Mouse (Mus musculus): Measurements from ENCODE around the gene Rab17. TPM values are rescaled to one million over a fixed set of nuclear protein-coding genes. Genes with fewer than 3 reads are reported as not detected.

Gene Rab17
- polyA plus RNA-seq, 1 experiment, result not detected

DNA sequence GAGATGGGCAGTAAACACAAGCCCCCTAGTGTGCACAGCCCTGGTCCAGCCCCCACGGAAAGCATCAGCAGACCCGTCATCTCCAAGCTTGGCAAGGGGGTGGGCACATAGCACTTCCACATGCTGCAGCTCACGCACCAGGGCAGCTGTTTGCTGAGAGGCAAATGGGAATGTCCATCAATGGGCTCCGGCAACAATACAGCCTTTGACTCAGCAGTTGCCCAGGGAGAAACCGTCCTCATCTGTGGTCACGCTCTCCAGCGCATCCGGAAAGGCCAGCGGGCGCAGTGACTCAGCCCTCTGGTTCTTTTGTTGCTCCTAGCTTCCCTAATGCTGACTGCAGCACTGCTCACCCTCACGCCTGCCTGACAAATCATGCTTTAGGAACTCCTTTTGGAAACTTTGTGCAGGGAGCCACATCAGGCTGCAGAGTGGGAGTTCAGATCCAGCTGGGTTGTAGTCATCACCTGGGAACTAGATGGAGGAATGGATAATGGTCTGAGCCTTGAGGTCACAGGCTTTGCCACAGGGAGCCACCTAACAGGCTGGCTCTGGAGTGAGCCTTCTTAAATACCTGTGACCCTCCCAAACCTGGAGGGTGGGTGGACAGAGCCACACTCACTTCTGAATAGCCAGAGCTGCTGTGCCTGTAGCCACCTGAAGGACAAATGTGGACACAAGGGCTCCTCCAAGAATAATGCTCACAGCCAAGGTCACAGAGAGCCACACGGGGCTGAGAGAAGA, 5.6 kb upstream of the Rab17 start:
- no peak overlapping the region for H3K4me3 ChIP-seq (ENCODE audit: insufficient read depth, low read depth, low read length)
- H3K4me1 ChIP-seq (ENCODE audit: control insufficient read depth, insufficient read depth, low read length), result peaks cover 14% of the 10 kb centered on the region
- 11% methylated on average over 12 of the region's 12 CpGs for WGBS
- no peak for TF ChIP-seq POLR2A (IDR thresholded peaks at IDR 0.05; ENCODE audit: insufficient read depth, low read depth, low read length)
- no peak for TF ChIP-seq CTCF (IDR thresholded peaks at IDR 0.05; ENCODE audit: insufficient read depth, low read depth, low read length)
- peak overlapping the region; percentile 46; the same call in 1 of the 2 replicates for H3K27ac ChIP-seq (ENCODE audit: insufficient read depth, low read depth, low read length)

GRCm38 (mm10) chr1:90973574-90973911, 4.1 kb upstream of the Rab17 start:
- WGBS, result 88% methylated on average over 2 of the region's 2 CpGs
- H3K4me1 ChIP-seq (ENCODE audit: control insufficient read depth, insufficient read depth, low read length), result peaks cover 14% of the 10 kb centered on the region

GRCm38 (mm10) chr1:90972911-90973573, 3.6 kb upstream of the Rab17 start:
- Histone ChIP-seq H3K4me1 (ENCODE audit: control insufficient read depth, insufficient read depth, low read length) (peaks cover 14% of the 10 kb centered on the region), H3K27ac (ENCODE audit: insufficient read depth, low read depth, low read length) (no peak overlapping the region), H3K4me3 (ENCODE audit: insufficient read depth, low read depth, low read length) (no peak overlapping the region)
- WGBS, result 25% methylated on average over 9 of the region's 9 CpGs
- no peak for TF ChIP-seq POLR2A (IDR thresholded peaks at IDR 0.05; ENCODE audit: insufficient read depth, low read depth, low read length)
- peak; percentile 98 for TF ChIP-seq CTCF (IDR thresholded peaks at IDR 0.05; ENCODE audit: insufficient read depth, low read depth, low read length)

More at GRCm38 (mm10) chr1:90973574-90973911, 4.1 kb upstream of the Rab17 start:
- no peak overlapping the region for H3K27ac ChIP-seq (ENCODE audit: insufficient read depth, low read depth, low read length)
- no peak for TF ChIP-seq CTCF (IDR thresholded peaks at IDR 0.05; ENCODE audit: insufficient read depth, low read depth, low read length)
- TF ChIP-seq POLR2A (IDR thresholded peaks at IDR 0.05; ENCODE audit: insufficient read depth, low read depth, low read length), result no peak
- H3K4me3 ChIP-seq (ENCODE audit: insufficient read depth, low read depth, low read length), result no peak overlapping the region

DNA sequence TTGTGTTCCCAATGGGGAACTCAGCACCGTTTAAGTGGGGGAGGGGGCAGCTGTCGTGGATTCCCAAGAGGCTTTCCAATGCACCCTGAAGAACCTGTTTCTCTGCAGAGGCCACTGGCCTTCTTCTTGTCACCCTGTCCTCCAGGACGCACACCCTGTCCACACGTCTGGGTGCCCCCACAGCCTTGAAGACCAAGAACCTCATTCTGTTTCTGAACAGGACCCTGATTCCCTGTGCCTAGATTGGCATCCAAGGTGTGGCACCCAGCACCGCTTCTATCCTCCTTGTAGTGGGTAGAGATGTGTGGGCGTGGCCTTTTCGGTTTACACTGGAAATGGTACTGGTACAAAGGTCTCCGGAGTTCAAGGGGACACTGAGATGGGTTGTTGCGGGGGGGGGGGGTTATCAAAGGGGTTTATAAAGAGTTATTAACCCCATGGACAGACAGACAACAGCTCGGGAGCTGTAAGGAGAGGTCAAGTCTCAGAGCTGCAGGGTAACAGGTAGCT, 475 bp upstream of the Rab17 start:
- Histone ChIP-seq H3K27ac (ENCODE audit: insufficient read depth, low read depth, low read length) (no peak overlapping the region), H3K4me1 (ENCODE audit: control insufficient read depth, insufficient read depth, low read length) (peaks cover 6% of the 10 kb centered on the region), H3K4me3 (ENCODE audit: insufficient read depth, low read depth, low read length) (no peak overlapping the region)
- WGBS, result 86% methylated on average over 10 of the region's 10 CpGs
- TF ChIP-seq CTCF (IDR thresholded peaks at IDR 0.05; ENCODE audit: insufficient read depth, low read depth, low read length) (no peak), POLR2A (IDR thresholded peaks at IDR 0.05; ENCODE audit: insufficient read depth, low read depth, low read length) (no peak)

DNA sequence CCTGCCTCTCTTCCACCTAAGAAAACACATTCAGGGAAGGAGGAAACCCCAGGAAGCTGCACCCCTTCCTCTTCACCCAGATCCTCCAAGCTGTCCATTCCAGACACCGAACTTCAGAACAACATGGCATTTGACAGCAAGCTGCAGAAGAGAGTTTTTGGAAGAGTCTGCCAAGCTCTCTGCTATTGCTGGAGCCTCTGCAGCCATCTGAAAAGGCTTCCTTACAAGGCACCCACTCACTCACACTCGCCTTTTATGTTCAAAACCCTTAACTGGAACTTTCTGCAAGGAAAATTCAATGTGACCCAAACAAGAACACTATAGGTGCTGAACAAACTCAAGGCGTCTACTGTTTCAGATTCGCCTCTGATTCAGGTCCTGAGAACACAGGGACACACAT, 812 bp downstream of the Rab17 start:
- H3K4me1 ChIP-seq (ENCODE audit: control insufficient read depth, insufficient read depth, low read length), result peaks cover 3% of the 10 kb centered on the region
- H3K4me3 ChIP-seq (ENCODE audit: insufficient read depth, low read depth, low read length), result no peak overlapping the region
- WGBS, result 64% methylated on average over 4 of the region's 4 CpGs
- no peak for TF ChIP-seq POLR2A (IDR thresholded peaks at IDR 0.05; ENCODE audit: insufficient read depth, low read depth, low read length)
- TF ChIP-seq CTCF (IDR thresholded peaks at IDR 0.05; ENCODE audit: insufficient read depth, low read depth, low read length), result no peak
- no peak overlapping the region for H3K27ac ChIP-seq (ENCODE audit: insufficient read depth, low read depth, low read length)

DNA sequence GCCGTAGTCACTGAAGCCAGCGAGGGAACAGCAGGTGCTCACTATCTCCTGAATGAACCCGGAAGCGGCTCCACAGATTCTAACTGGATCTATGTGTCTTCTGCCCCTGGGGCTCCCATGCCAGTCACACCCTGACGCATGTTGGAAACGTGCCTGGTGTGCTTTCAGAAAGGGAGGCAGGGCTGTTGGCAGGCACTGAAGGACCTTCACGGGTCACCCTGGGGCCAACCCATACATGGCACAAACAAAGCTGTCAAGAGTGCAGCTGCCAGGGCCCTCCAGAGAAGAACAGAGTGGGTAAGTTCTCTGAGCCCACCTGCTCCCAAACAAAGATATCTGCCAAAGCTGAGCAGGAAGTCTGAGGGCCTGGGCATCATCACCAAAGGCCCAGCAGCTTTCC, 1.9 kb downstream of the Rab17 start:
- Histone ChIP-seq H3K4me1 (ENCODE audit: control insufficient read depth, insufficient read depth, low read length) (no peaks in the 10 kb centered on the region; the same call in 1 of the 2 replicates), H3K4me3 (ENCODE audit: insufficient read depth, low read depth, low read length) (no peak overlapping the region), H3K27ac (ENCODE audit: insufficient read depth, low read depth, low read length) (no peak overlapping the region)
- WGBS, result 54% methylated on average over 7 of the region's 7 CpGs
- TF ChIP-seq CTCF (IDR thresholded peaks at IDR 0.05; ENCODE audit: insufficient read depth, low read depth, low read length) (no peak), POLR2A (IDR thresholded peaks at IDR 0.05; ENCODE audit: insufficient read depth, low read depth, low read length) (no peak)

GRCm38 (mm10) chr1:90962994-90963393, 6.5 kb downstream of the Rab17 start:
- Histone ChIP-seq H3K27ac (ENCODE audit: insufficient read depth, low read depth, low read length) (no peak overlapping the region), H3K4me1 (ENCODE audit: control insufficient read depth, insufficient read depth, low read length) (no peaks in the 10 kb centered on the region; the same call in 1 of the 2 replicates), H3K4me3 (ENCODE audit: insufficient read depth, low read depth, low read length) (no peak overlapping the region)
- TF ChIP-seq POLR2A (IDR thresholded peaks at IDR 0.05; ENCODE audit: insufficient read depth, low read depth, low read length) (no peak), CTCF (IDR thresholded peaks at IDR 0.05; ENCODE audit: insufficient read depth, low read depth, low read length) (no peak)
- WGBS, result 42% methylated on average over 3 of the region's 3 CpGs

DNA sequence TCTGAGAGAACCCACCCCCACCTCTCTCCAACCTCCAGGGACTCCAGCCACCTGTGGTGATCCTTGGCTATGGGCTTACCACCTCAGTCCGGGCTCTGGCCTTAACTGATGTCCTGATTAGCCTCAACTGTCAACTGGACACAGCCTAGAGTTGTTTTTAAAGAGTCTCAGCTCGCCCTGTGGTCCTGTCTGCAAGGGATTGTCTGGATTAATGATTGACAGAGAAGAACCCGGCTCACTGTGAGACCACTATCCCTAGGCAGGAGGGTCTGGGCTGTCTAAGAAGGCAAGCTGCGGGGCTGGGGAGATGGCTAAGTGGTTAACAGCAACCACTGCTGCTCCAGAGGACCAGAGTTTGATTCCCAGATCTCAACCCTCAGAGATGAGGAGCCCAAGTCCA, 6.9 kb downstream of the Rab17 start:
- Histone ChIP-seq H3K27ac (ENCODE audit: insufficient read depth, low read depth, low read length) (no peak overlapping the region), H3K4me3 (ENCODE audit: insufficient read depth, low read depth, low read length) (no peak overlapping the region), H3K4me1 (ENCODE audit: control insufficient read depth, insufficient read depth, low read length) (no peaks in the 10 kb centered on the region; the same call in 1 of the 2 replicates)
- 82% methylated on average over 4 of the region's 4 CpGs for WGBS
- no peak for TF ChIP-seq POLR2A (IDR thresholded peaks at IDR 0.05; ENCODE audit: insufficient read depth, low read depth, low read length)
- no peak for TF ChIP-seq CTCF (IDR thresholded peaks at IDR 0.05; ENCODE audit: insufficient read depth, low read depth, low read length)
